Mouse (Mus musculus): ENCODE measurements around the gene Gm27021. TPM values are rescaled to one million over a fixed set of nuclear protein-coding genes. Genes with fewer than 3 reads are reported as not detected.

Gm27021 gene
- polyA plus RNA-seq, 1 experiment from 2014 or later, result 4.7 TPM

- TF ChIP-seq CTCF (IDR thresholded peaks at IDR 0.05; ENCODE audit: low read depth), result peak; percentile 66
- TF ChIP-seq EP300 (optimal IDR thresholded peaks at IDR 0.05), result no peak
- no peaks in the 10 kb centered on the region for H3K27me3 ChIP-seq (ENCODE audit: control insufficient read depth, insufficient read depth, low read length)
- H3K4me2 ChIP-seq (replicated peaks; ENCODE audit: low read depth), result no peak overlapping the region
- no peak overlapping the region for H3K9ac ChIP-seq (ENCODE audit: low read length)
- ATAC-seq (ENCODE audit: low FRiP score, low TSS enrichment), result no peak
- H3K4me3 ChIP-seq (ENCODE audit: low read depth, low read length), result no peak overlapping the region
- no peaks in the 10 kb centered on the region for H3K36me3 ChIP-seq (ENCODE audit: control insufficient read depth, insufficient read depth, low read length)
- DNase-seq (ENCODE audit: low spot score), result no peak
- H3K4me1 ChIP-seq (replicated peaks; ENCODE audit: control insufficient read depth, insufficient read depth), result 0 out of 2 replicates have a peak, but pooled peaks cover 7% of the 10 kb centered on the region
- H3K27ac ChIP-seq (replicated peaks), result peak overlapping the region; percentile 30; the same call in 1 of the 2 replicates
- H3K9me3 ChIP-seq (ENCODE audit: control insufficient read depth, low read length), result no peaks in the 10 kb centered on the region
These were observed 30.0 kb upstream of the Gm27021 start for GRCm38 (mm10) chr8:120697979-120698272.

- TF ChIP-seq EP300 (optimal IDR thresholded peaks at IDR 0.05), result no peak
- no peak for TF ChIP-seq CTCF (IDR thresholded peaks at IDR 0.05; ENCODE audit: low read depth)
- Histone ChIP-seq H3K9me3 (ENCODE audit: control insufficient read depth, low read length) (no peaks in the 10 kb centered on the region), H3K4me3 (ENCODE audit: low read depth, low read length) (no peak overlapping the region), H3K4me1 (replicated peaks; ENCODE audit: control insufficient read depth, insufficient read depth) (0 out of 2 replicates have a peak, but pooled peaks cover 7% of the 10 kb centered on the region), H3K27me3 (ENCODE audit: control insufficient read depth, insufficient read depth, low read length) (no peaks in the 10 kb centered on the region), H3K36me3 (ENCODE audit: control insufficient read depth, insufficient read depth, low read length) (no peaks in the 10 kb centered on the region), H3K27ac (replicated peaks) (peak overlapping the region; percentile 65), H3K4me2 (replicated peaks; ENCODE audit: low read depth) (no peak overlapping the region), H3K9ac (ENCODE audit: low read length) (no peak overlapping the region)
- DNase-seq (ENCODE audit: low spot score), result no peak
- ATAC-seq (ENCODE audit: low FRiP score, low TSS enrichment), result no peak
- 51% methylated on average over 17 of the region's 17 CpGs for WGBS
These were observed 29.5 kb upstream of the Gm27021 start for GRCm38 (mm10) chr8:120697154-120697978.

GRCm38 (mm10) chr8:120696401-120697153 lies 28.7 kb upstream of the Gm27021 start:
- H3K27ac ChIP-seq (replicated peaks), result peak overlapping the region; percentile 65
- H3K9me3 ChIP-seq (ENCODE audit: control insufficient read depth, low read length), result no peaks in the 10 kb centered on the region
- no peaks in the 10 kb centered on the region for H3K36me3 ChIP-seq (ENCODE audit: control insufficient read depth, insufficient read depth, low read length)
- no peak for TF ChIP-seq CTCF (IDR thresholded peaks at IDR 0.05; ENCODE audit: low read depth)
- no peak for TF ChIP-seq EP300 (optimal IDR thresholded peaks at IDR 0.05)
- H3K27me3 ChIP-seq (ENCODE audit: control insufficient read depth, insufficient read depth, low read length), result no peaks in the 10 kb centered on the region
- WGBS, result 35% methylated on average over 13 of the region's 13 CpGs
- 0 out of 2 replicates have a peak, but pooled peaks cover 7% of the 10 kb centered on the region for H3K4me1 ChIP-seq (replicated peaks; ENCODE audit: control insufficient read depth, insufficient read depth)
- no peak overlapping the region for H3K4me3 ChIP-seq (ENCODE audit: low read depth, low read length)
- ATAC-seq (ENCODE audit: low FRiP score, low TSS enrichment) (peak; percentile 18; the same call in 1 of the 2 replicates), DNase-seq (ENCODE audit: low spot score) (no peak)
- H3K9ac ChIP-seq (ENCODE audit: low read length), result no peak overlapping the region
- no peak overlapping the region for H3K4me2 ChIP-seq (replicated peaks; ENCODE audit: low read depth)

GRCm38 (mm10) chr8:120693861-120694493 lies 26.1 kb upstream of the Gm27021 start:
- 0 out of 2 replicates have a peak, but pooled peaks cover 7% of the 10 kb centered on the region for H3K4me1 ChIP-seq (replicated peaks; ENCODE audit: control insufficient read depth, insufficient read depth)
- WGBS, result 9% methylated on average over 22 of the region's 22 CpGs
- no peak overlapping the region for H3K4me3 ChIP-seq (ENCODE audit: low read depth, low read length)
- peak; percentile 87 for DNase-seq (ENCODE audit: low spot score)
- no peaks in the 10 kb centered on the region for H3K27me3 ChIP-seq (ENCODE audit: control insufficient read depth, insufficient read depth, low read length)
- ATAC-seq (ENCODE audit: low FRiP score, low TSS enrichment), result peak; percentile 78
- H3K4me2 ChIP-seq (replicated peaks; ENCODE audit: low read depth), result peak overlapping the region; percentile 42
- no peak for TF ChIP-seq CTCF (IDR thresholded peaks at IDR 0.05; ENCODE audit: low read depth)
- TF ChIP-seq EP300 (optimal IDR thresholded peaks at IDR 0.05), result no peak
- H3K9me3 ChIP-seq (ENCODE audit: control insufficient read depth, low read length), result no peaks in the 10 kb centered on the region
- peak overlapping the region; percentile 8 for H3K27ac ChIP-seq (replicated peaks)
- no peak overlapping the region for H3K9ac ChIP-seq (ENCODE audit: low read length)
- no peaks in the 10 kb centered on the region for H3K36me3 ChIP-seq (ENCODE audit: control insufficient read depth, insufficient read depth, low read length)

- Histone ChIP-seq H3K27ac (replicated peaks) (no peak overlapping the region), H3K9ac (ENCODE audit: low read length) (no peak overlapping the region), H3K4me3 (ENCODE audit: low read depth, low read length) (no peak overlapping the region), H3K9me3 (ENCODE audit: control insufficient read depth, low read length) (no peaks in the 10 kb centered on the region), H3K4me1 (replicated peaks; ENCODE audit: control insufficient read depth, insufficient read depth) (0 out of 2 replicates have a peak, but pooled peaks cover 4% of the 10 kb centered on the region), H3K4me2 (replicated peaks; ENCODE audit: low read depth) (no peak overlapping the region), H3K36me3 (ENCODE audit: control insufficient read depth, insufficient read depth, low read length) (no peaks in the 10 kb centered on the region), H3K27me3 (ENCODE audit: control insufficient read depth, insufficient read depth, low read length) (no peaks in the 10 kb centered on the region)
- TF ChIP-seq CTCF (IDR thresholded peaks at IDR 0.05; ENCODE audit: low read depth) (no peak), EP300 (optimal IDR thresholded peaks at IDR 0.05) (no peak)
- ATAC-seq (ENCODE audit: low FRiP score, low TSS enrichment) (no peak), DNase-seq (ENCODE audit: low spot score) (no peak)
- WGBS, result 63% methylated on average over 4 of the region's 4 CpGs
These were observed 25.1 kb upstream of the Gm27021 start for GRCm38 (mm10) chr8:120692934-120693333.

All from stomach, postnatal 0 days (tissue).